In the genomic region with DNA sequence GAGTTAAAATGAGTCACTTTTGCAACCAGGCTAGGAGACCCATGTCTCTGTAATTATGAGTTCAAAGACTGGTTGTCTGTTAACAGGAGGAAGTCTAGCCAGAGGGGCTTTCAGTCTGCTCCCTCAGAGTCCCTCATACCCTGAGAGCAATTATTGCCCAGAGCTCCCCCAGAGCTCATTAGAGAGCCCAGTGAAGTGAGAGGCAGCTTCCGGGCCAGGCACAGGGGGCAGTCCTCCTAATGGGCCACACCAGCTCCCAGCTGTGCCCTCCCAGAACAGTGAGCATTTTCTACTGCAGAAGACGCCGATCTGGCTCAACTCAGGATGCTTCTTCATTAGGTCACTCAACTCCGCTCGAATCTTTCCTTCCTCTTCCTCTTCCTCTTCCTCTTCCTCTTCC, we compare ENCODE assay signal across 11 mouse cellular contexts.
A peak's percentile ranks its signal among the peaks of the same experiment; 100 is the strongest.
DNase-seq lines count a peak whose midpoint lies in the region; ATAC-seq lines count a peak whose summit lies in the region.
"Had no signal": no experiment of that assay in that cellular context is flagged by ENCODE, and none has a peak within 500 bp of the region (broad histone marks: within the 10 kb centered on the region; RNA-seq: fewer than 3 reads in every experiment).

No protein-coding gene starts in this region.

- DNase-seq in heart, embryonic 10.5 days (ENCODE audit: low spot score): no peak
- DNase-seq in heart, postnatal 4 days: no peak
- DNase-seq in embryo, embryonic 10.5 days (ENCODE audit: low spot score): peak; percentile 56
- peak; percentile 82 for DNase-seq in forelimb bud, embryonic 11.5 days (ENCODE audit: low read depth, low spot score)
- DNase-seq in gastrocnemius, postnatal 4 days (ENCODE audit: low spot score in 2 of 2): no peak
- DNase-seq in heart, adult 8-10 months (ENCODE audit: low spot score): no peak
- DNase-seq in left cerebral cortex, adult 11 months (ENCODE audit: low spot score): no peak
- DNase-seq: adrenal gland, postnatal 14 days; kidney, adult 11 months had no signal

- H3K4me2 ChIP-seq in midbrain, embryonic 13.5 days (replicated peaks): no peak overlapping the region; the same call in 1 of the 2 replicates

- no peak overlapping the region for H3K4me3 ChIP-seq in heart, embryonic 10.5 days
- H3K4me3 ChIP-seq in midbrain, embryonic 13.5 days (replicated peaks): no peak overlapping the region

- no peaks in the 10 kb centered on the region for H3K27me3 ChIP-seq in heart, embryonic 10.5 days (ENCODE audit: insufficient read depth, poor library complexity, severe bottlenecking)
- H3K27me3 ChIP-seq in midbrain, embryonic 13.5 days: no peaks in the 10 kb centered on the region

- H3K4me1 ChIP-seq in heart, embryonic 10.5 days: peaks cover 20% of the 10 kb centered on the region
- peaks cover 19% of the 10 kb centered on the region for H3K4me1 ChIP-seq in midbrain, embryonic 13.5 days (replicated peaks)

- H3K9ac ChIP-seq in midbrain, embryonic 13.5 days (replicated peaks): no peak overlapping the region

- peak overlapping the region; percentile 22; the same call in 1 of the 2 replicates for H3K27ac ChIP-seq in heart, embryonic 10.5 days
- no peak overlapping the region for H3K27ac ChIP-seq in midbrain, embryonic 13.5 days

- ATAC-seq in midbrain, embryonic 13.5 days: peak; percentile 84
- ATAC-seq: lung, postnatal 0 days had no signal

- no peaks in the 10 kb centered on the region for H3K9me3 ChIP-seq in heart, embryonic 10.5 days
- no peaks in the 10 kb centered on the region for H3K9me3 ChIP-seq in midbrain, embryonic 13.5 days

- no peaks in the 10 kb centered on the region for H3K36me3 ChIP-seq in heart, embryonic 10.5 days
- no peaks in the 10 kb centered on the region for H3K36me3 ChIP-seq in midbrain, embryonic 13.5 days

- WGBS in heart, embryonic 10.5 days: 61% methylated on average over 5 of the region's 5 CpGs
- 52% methylated on average over 5 of the region's 5 CpGs for WGBS in midbrain, embryonic 13.5 days

Comparison
In these comparisons a context has a peak if more than half of its experiments do, and no peak if none do; other contexts are left out.
1. DNase-seq: peak in embryo, embryonic 10.5 days (single experiment) and forelimb bud, embryonic 11.5 days (single experiment); none in heart, embryonic 10.5 days (single experiment), heart, postnatal 4 days (single experiment), gastrocnemius, postnatal 4 days (0 of 2), heart, adult 8-10 months (single experiment) and left cerebral cortex, adult 11 months (single experiment).